In the genomic region with DNA sequence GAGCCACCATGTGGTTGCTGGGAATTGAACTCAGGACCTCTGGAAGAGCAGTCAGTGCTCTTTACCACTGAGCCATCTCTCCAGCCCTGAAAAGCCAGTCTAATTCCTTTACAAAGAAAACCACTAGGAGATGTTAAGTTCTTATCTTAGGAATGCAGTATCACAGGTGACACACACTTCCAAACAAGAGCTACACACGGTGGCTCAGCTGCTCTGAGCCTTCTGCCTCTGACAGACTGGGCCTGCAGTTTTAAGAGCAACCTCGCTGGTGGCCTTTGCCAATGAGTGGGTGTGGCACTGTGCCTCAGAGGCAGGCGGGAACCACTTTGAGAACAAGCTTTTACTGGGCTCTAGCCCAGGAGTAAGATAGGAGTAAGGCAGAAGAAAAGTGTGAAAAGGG, we compare ENCODE assay signal across 13 mouse cellular contexts. TPM values are rescaled to one million over a fixed set of nuclear protein-coding genes. Genes with fewer than 3 reads are reported as not detected.
"Had no signal": no experiment of that assay in that cellular context is flagged by ENCODE, and none has a peak within 500 bp of the region (broad histone marks: within the 10 kb centered on the region; RNA-seq: fewer than 3 reads in every experiment).

No protein-coding gene starts in this region.

- ATAC-seq: liver, postnatal 0 days; midbrain, embryonic 16.5 days had no signal

- DNase-seq: kidney, adult 11 months; kidney, adult 9 months; kidney, postnatal 36 days; layer of hippocampus, adult 9-11 months; layer of hippocampus, postnatal 36 days; liver; liver, embryonic 13.5 days; liver, postnatal 0 days; right cerebral cortex, adult 18-20 months had no signal

RNA-seq across cellular contexts. Expression of gene Pla2g4f, which starts 9.9 kb away (rescaled TPM):
- total RNA-seq: layer of hippocampus, adult 18-20 months; layer of hippocampus, postnatal 36 days; left cerebral cortex, adult 8-10 months; left cerebral cortex, postnatal 36 days had no signal

RNA-seq across cellular contexts. Expression of gene Pla2g4d, which starts 15.1 kb away (rescaled TPM):
- total RNA-seq: layer of hippocampus, adult 18-20 months; layer of hippocampus, postnatal 36 days; left cerebral cortex, adult 8-10 months had no signal
